Mouse (Mus musculus) cortical plate, adult 2 months (tissue): ENCODE measurements around the gene Polr3g. TPM values are rescaled to one million over a fixed set of nuclear protein-coding genes. Genes with fewer than 3 reads are reported as not detected.
"Not testable (repeated sequence)": the region's sequence is repeated elsewhere in the genome, so short reads cannot be mapped to it uniquely, and the experiment has no call there.

Experiments
- H3K27ac ChIP-seq: fragments of 200-500 bp; 2 replicates; pipeline ENCODE4 v1.5.1; 2012; ENCODE audit warnings: low read length, control low read depth, inconsistent platforms; ENCODE audit not compliant: insufficient read depth
- H3K4me1 ChIP-seq: fragments of 200-500 bp; 2 replicates; pipeline ENCODE4 v1.6.1; 2011; ENCODE audit warnings: low read length; ENCODE audit not compliant: control insufficient read depth, insufficient read depth
- H3K4me3 ChIP-seq: fragments of 200-500 bp; 2 replicates; pipeline ENCODE4 v1.5.1; 2011; ENCODE audit warnings: mild to moderate bottlenecking, low read length, control low read depth; ENCODE audit not compliant: insufficient read depth
- CTCF ChIP-seq: fragments of 200-500 bp; IDR thresholded peaks from 2 replicates; pipeline ENCODE4 v1.5.1; 2011; ENCODE audit warnings: mild to moderate bottlenecking, control low read depth, low read length; ENCODE audit not compliant: insufficient read depth; ENCODE audit errors: extremely low read depth
- POLR2A ChIP-seq: fragments of 200-500 bp; IDR thresholded peaks from 2 replicates; pipeline ENCODE4 v1.6.1; 2011; ENCODE audit warnings: mild to moderate bottlenecking, low read length, control low read depth; ENCODE audit not compliant: insufficient read depth; ENCODE audit errors: extremely low read depth
- polyA plus RNA-seq: library from polyadenylated mRNA; depleted of rRNA; stranded (reverse); fragments of >200 nt; gene quantifications from 2 replicates; pipeline ENCODE4 v1.2.3, GENCODE M21; 2012

The Polr3g gene
- polyA plus RNA-seq, 1 experiment: 5.7 TPM

GRCm38 (mm10) chr13:81663566-81664330 is 47.1 kb downstream of the Polr3g start:
- peaks cover 4% of the 10 kb centered on the region for H3K4me1 ChIP-seq
- no peak overlapping the region for H3K27ac ChIP-seq
- no peak overlapping the region for H3K4me3 ChIP-seq
- TF ChIP-seq POLR2A (no peak), CTCF (no peak)

- no peak overlapping the region for H3K27ac ChIP-seq
- no peaks in the 10 kb centered on the region for H3K4me1 ChIP-seq
- peak overlapping the region; percentile 66 for H3K4me3 ChIP-seq
- no peak for TF ChIP-seq POLR2A
- TF ChIP-seq CTCF: no peak
Measured at GRCm38 (mm10) chr13:81658053-81658752, 52.6 kb downstream of the Polr3g start.

GRCm38 (mm10) chr13:81657351-81658052 is 53.3 kb downstream of the Polr3g start, which contains the start of gene Lysmd3:
Gene Lysmd3 (plus strand): TSS chr13:81657663.
- Histone ChIP-seq H3K4me1 (no peaks in the 10 kb centered on the region), H3K4me3 (peak within 1 kb of the TSS; percentile 66), H3K27ac (peak within 1 kb of the TSS; percentile 51; the same call in 1 of the 2 replicates)
- TF ChIP-seq CTCF (no peak), POLR2A (peak; percentile 36; the same call in 1 of the 2 replicates)

- H3K27ac ChIP-seq: peak overlapping the region; percentile 41; the same call in 1 of the 2 replicates
- no peaks in the 10 kb centered on the region for H3K4me1 ChIP-seq
- no peak for TF ChIP-seq POLR2A
- no peak for TF ChIP-seq CTCF
- peak overlapping the region; percentile 66 for H3K4me3 ChIP-seq
Measured at GRCm38 (mm10) chr13:81657008-81657350, 53.8 kb downstream of the Polr3g start.

GRCm38 (mm10) chr13:81656091-81656850 is 54.5 kb downstream of the Polr3g start:
- H3K4me1 ChIP-seq: no peaks in the 10 kb centered on the region
- TF ChIP-seq POLR2A (no peak), CTCF (no peak)
- no peak overlapping the region for H3K4me3 ChIP-seq
- no peak overlapping the region for H3K27ac ChIP-seq

GRCm38 (mm10) chr13:81650382-81650781 is 60.4 kb downstream of the Polr3g start:
- not testable (repeated sequence) for H3K27ac ChIP-seq, H3K4me1 ChIP-seq, H3K4me3 ChIP-seq

- TF ChIP-seq CTCF: no peak
- no peak for TF ChIP-seq POLR2A
- H3K4me3 ChIP-seq: no peak overlapping the region
- peaks cover 1% of the 10 kb centered on the region; the same call in 1 of the 2 replicates for H3K4me1 ChIP-seq
- H3K27ac ChIP-seq: no peak overlapping the region
Measured at GRCm38 (mm10) chr13:81646348-81646747, 64.5 kb downstream of the Polr3g start.

GRCm38 (mm10) chr13:81644047-81644565 is 66.7 kb downstream of the Polr3g start:
- TF ChIP-seq CTCF (no peak), POLR2A (no peak)
- H3K4me1 ChIP-seq: peaks cover 1% of the 10 kb centered on the region; the same call in 1 of the 2 replicates
- H3K4me3 ChIP-seq: no peak overlapping the region
- H3K27ac ChIP-seq: no peak overlapping the region
